15 mouse cellular contexts compared by ENCODE assay signal in genomic region chr17:33513874-33514273, GRCm38 (mm10). TPM values are rescaled to one million over a fixed set of nuclear protein-coding genes. Genes with fewer than 3 reads are reported as not detected.
DNase-seq lines count a peak whose midpoint lies in the region; ATAC-seq and TF ChIP-seq lines count a peak whose summit lies in the region.
"Had no signal": no experiment of that assay in that cellular context is flagged by ENCODE, and none has a peak within 500 bp of the region (broad histone marks: within the 10 kb centered on the region; RNA-seq: fewer than 3 reads in every experiment).

No protein-coding gene starts in this region.

- H3K4me2 ChIP-seq in heart, postnatal 0 days (ENCODE audit: low read depth, low read length), result no peak overlapping the region
- H3K4me2 ChIP-seq in heart, embryonic 12.5 days, result no peak overlapping the region
- no peak overlapping the region for H3K4me2 ChIP-seq in midbrain, postnatal 0 days (ENCODE audit: low read depth, low read length, poor library complexity, severe bottlenecking)
- no peak overlapping the region for H3K4me2 ChIP-seq in midbrain, embryonic 14.5 days (ENCODE audit: low read length)
- H3K4me2 ChIP-seq: embryonic facial prominence, embryonic 12.5 days; forebrain, embryonic 15.5 days; midbrain, embryonic 13.5 days had no signal

- TF ChIP-seq CTCF in heart, postnatal 0 days (IDR thresholded peaks at IDR 0.05; ENCODE audit: low read depth), result peak; percentile 22; the same call in 1 of the 2 replicates
- TF ChIP-seq CTCF in midbrain, postnatal 0 days (IDR thresholded peaks at IDR 0.05), result peak; percentile 26; the same call in 1 of the 2 replicates

- H3K27ac ChIP-seq in heart, postnatal 0 days (ENCODE audit: low read depth), result no peak overlapping the region
- H3K27ac ChIP-seq in heart, embryonic 12.5 days (ENCODE audit: poor library complexity, severe bottlenecking), result no peak overlapping the region
- H3K27ac ChIP-seq in midbrain, postnatal 0 days (ENCODE audit: low read depth, low read length), result no peak overlapping the region
- no peak overlapping the region for H3K27ac ChIP-seq in midbrain, embryonic 14.5 days (replicated peaks; ENCODE audit: low read depth, low read length)
- H3K27ac ChIP-seq: embryonic facial prominence, embryonic 12.5 days; forebrain, embryonic 15.5 days; midbrain, embryonic 13.5 days had no signal

- intact Hi-C loops in gastrocnemius, postnatal 14 days (cut with DNase I; ENCODE audit: low total_unique reads), result no loop called here

- H3K4me1 ChIP-seq in heart, postnatal 0 days (ENCODE audit: control insufficient read depth, insufficient read depth), result no peaks in the 10 kb centered on the region
- H3K4me1 ChIP-seq in heart, embryonic 12.5 days (replicated peaks), result peaks cover 10% of the 10 kb centered on the region; the same call in 1 of the 2 replicates
- no peaks in the 10 kb centered on the region for H3K4me1 ChIP-seq in midbrain, postnatal 0 days (ENCODE audit: insufficient read depth, low read length)
- H3K4me1 ChIP-seq in midbrain, embryonic 14.5 days (ENCODE audit: control insufficient read depth, insufficient read depth, low read length), result no peaks in the 10 kb centered on the region
- H3K4me1 ChIP-seq: embryonic facial prominence, embryonic 12.5 days; forebrain, embryonic 15.5 days; midbrain, embryonic 13.5 days had no signal

- WGBS in heart, postnatal 0 days, result 64% methylated on average over 5 of the region's 5 CpGs
- WGBS in heart, embryonic 12.5 days, result 66% methylated on average over 5 of the region's 5 CpGs
- WGBS in midbrain, postnatal 0 days, result 94% methylated on average over 5 of the region's 5 CpGs
- WGBS in midbrain, embryonic 14.5 days, result 92% methylated on average over 5 of the region's 5 CpGs

- no peak for DNase-seq in heart, postnatal 0 days (ENCODE audit: low spot score)
- DNase-seq in midbrain, postnatal 0 days (ENCODE audit: low spot score), result no peak
- DNase-seq in midbrain, embryonic 14.5 days, result no peak
- peak; percentile 82 for DNase-seq in ZHBTc4 (ENCODE audit: low read depth, low spot score)
- peak; percentile 39 for DNase-seq in splenic B cell, adult 2 months (ENCODE audit: low read depth, low spot score)
- no peak for DNase-seq in gastrocnemius, postnatal 14 days
- DNase-seq in urinary bladder, postnatal 25 days (ENCODE audit: low spot score), result no peak
- DNase-seq: adrenal gland, postnatal 25 days; cerebellum, adult 18-20 months; heart, adult 11 months; right cerebral cortex, postnatal 4 days had no signal

- no peak overlapping the region for H3K9ac ChIP-seq in heart, postnatal 0 days (replicated peaks; ENCODE audit: low read depth, low read length)
- H3K9ac ChIP-seq in heart, embryonic 12.5 days, result no peak overlapping the region
- H3K9ac ChIP-seq in midbrain, postnatal 0 days (replicated peaks; ENCODE audit: low read length, poor library complexity, severe bottlenecking), result no peak overlapping the region
- no peak overlapping the region for H3K9ac ChIP-seq in midbrain, embryonic 14.5 days (replicated peaks; ENCODE audit: low read length)
- H3K9ac ChIP-seq: embryonic facial prominence, embryonic 12.5 days; forebrain, embryonic 15.5 days; midbrain, embryonic 13.5 days had no signal

- no peaks in the 10 kb centered on the region for H3K9me3 ChIP-seq in heart, postnatal 0 days (replicated peaks; ENCODE audit: control insufficient read depth, low read length)
- no peaks in the 10 kb centered on the region for H3K9me3 ChIP-seq in heart, embryonic 12.5 days (replicated peaks)
- no peaks in the 10 kb centered on the region for H3K9me3 ChIP-seq in midbrain, postnatal 0 days (ENCODE audit: low read length)
- no peaks in the 10 kb centered on the region for H3K9me3 ChIP-seq in midbrain, embryonic 14.5 days (ENCODE audit: control insufficient read depth, low read length)
- H3K9me3 ChIP-seq: forebrain, embryonic 15.5 days; midbrain, embryonic 13.5 days had no signal

- no peak for TF ChIP-seq EP300 in heart, postnatal 0 days (IDR thresholded peaks at IDR 0.05; ENCODE audit: low read depth)

- no peaks in the 10 kb centered on the region for H3K27me3 ChIP-seq in heart, postnatal 0 days (ENCODE audit: control insufficient read depth, insufficient read depth, low read length)
- H3K27me3 ChIP-seq in heart, embryonic 12.5 days (replicated peaks), result no peaks in the 10 kb centered on the region
- H3K27me3 ChIP-seq in midbrain, postnatal 0 days (ENCODE audit: insufficient read depth, low read length), result no peaks in the 10 kb centered on the region
- no peaks in the 10 kb centered on the region for H3K27me3 ChIP-seq in midbrain, embryonic 14.5 days (ENCODE audit: control insufficient read depth, insufficient read depth, low read length)
- no peaks in the 10 kb centered on the region for H3K27me3 ChIP-seq in splenic B cell, adult 2 months (ENCODE audit: control insufficient read depth, insufficient read depth, low read length, poor library complexity, severe bottlenecking)
- H3K27me3 ChIP-seq: embryonic facial prominence, embryonic 12.5 days; forebrain, embryonic 15.5 days; midbrain, embryonic 13.5 days had no signal

- no peak for ATAC-seq in heart, postnatal 0 days (ENCODE audit: insufficient read depth, low read depth)
- no peak for ATAC-seq in heart, embryonic 12.5 days (ENCODE audit: insufficient number of reproducible peaks, low FRiP score)
- ATAC-seq in midbrain, postnatal 0 days (ENCODE audit: low FRiP score), result no peak
- ATAC-seq in midbrain, embryonic 14.5 days (ENCODE audit: low FRiP score, low TSS enrichment), result no peak
- ATAC-seq: forebrain, embryonic 15.5 days; midbrain, embryonic 13.5 days had no signal

- H3K4me3 ChIP-seq in heart, postnatal 0 days (ENCODE audit: low read depth, low read length), result no peak overlapping the region
- H3K4me3 ChIP-seq in heart, embryonic 12.5 days, result no peak overlapping the region
- no peak overlapping the region for H3K4me3 ChIP-seq in midbrain, postnatal 0 days (ENCODE audit: low read depth, low read length)
- no peak overlapping the region for H3K4me3 ChIP-seq in midbrain, embryonic 14.5 days (replicated peaks; ENCODE audit: low read depth, low read length)
- H3K4me3 ChIP-seq: embryonic facial prominence, embryonic 12.5 days; forebrain, embryonic 15.5 days; midbrain, embryonic 13.5 days had no signal

- no peaks in the 10 kb centered on the region for H3K36me3 ChIP-seq in heart, postnatal 0 days (replicated peaks; ENCODE audit: control insufficient read depth, insufficient read depth, low read length)
- H3K36me3 ChIP-seq in heart, embryonic 12.5 days, result no peaks in the 10 kb centered on the region
- no peaks in the 10 kb centered on the region for H3K36me3 ChIP-seq in midbrain, postnatal 0 days (ENCODE audit: insufficient read depth, low read length)
- no peaks in the 10 kb centered on the region for H3K36me3 ChIP-seq in midbrain, embryonic 14.5 days (ENCODE audit: control insufficient read depth, insufficient read depth, low read length)
- no peaks in the 10 kb centered on the region for H3K36me3 ChIP-seq in splenic B cell, adult 2 months (ENCODE audit: control insufficient read depth, insufficient read depth, low read length, poor library complexity, severe bottlenecking)
- H3K36me3 ChIP-seq: embryonic facial prominence, embryonic 12.5 days; forebrain, embryonic 15.5 days; midbrain, embryonic 13.5 days had no signal

RNA-seq across cellular contexts. Expression of gene Adamts10, which starts 10.1 kb away (rescaled TPM):
- total RNA-seq in heart, postnatal 0 days (2014; rRNA removed; ENCODE audit: low replicate concordance), result 17.0 and 34.7 TPM in 2 replicates
- polyA plus RNA-seq in heart, postnatal 0 days (2015; fragmentation: Nextera tagmentation; extraction: Ambion mirVana), result 13.6 and 14.8 TPM in 2 replicates
- 44.1 and 49.0 TPM in 2 replicates for polyA plus RNA-seq in heart, embryonic 12.5 days (2016; fragmentation: Nextera tagmentation; extraction: Ambion mirVana)
- total RNA-seq in midbrain, postnatal 0 days (2014; rRNA removed), result 56.3 and 78.3 TPM in 2 replicates
- polyA plus RNA-seq in midbrain, postnatal 0 days (2015; fragmentation: Nextera tagmentation; extraction: Ambion mirVana), result 36.9 and 39.1 TPM in 2 replicates
- 39.3 and 41.7 TPM in 2 replicates for polyA plus RNA-seq in midbrain, embryonic 14.5 days (2014; fragmentation: Nextera tagmentation; extraction: Ambion mirVana)
- 10 to 100 TPM; 17.3 to 19.1 TPM for total RNA-seq in gastrocnemius, postnatal 14 days (2021)

RNA-seq across cellular contexts. Expression of gene Myo1f, which starts 41.6 kb away (rescaled TPM):
- 2.6 and 3.0 TPM in 2 replicates for total RNA-seq in heart, postnatal 0 days (2014; rRNA removed; ENCODE audit: low replicate concordance)
- 1.1 and 1.6 TPM in 2 replicates for polyA plus RNA-seq in heart, postnatal 0 days (2015; fragmentation: Nextera tagmentation; extraction: Ambion mirVana)
- polyA plus RNA-seq in heart, embryonic 12.5 days (2016; fragmentation: Nextera tagmentation; extraction: Ambion mirVana), result 1.6 and 1.9 TPM in 2 replicates
- 1.3 TPM in 2 replicates for total RNA-seq in midbrain, postnatal 0 days (2014; rRNA removed)
- polyA plus RNA-seq in midbrain, postnatal 0 days (2015; fragmentation: Nextera tagmentation; extraction: Ambion mirVana), result 1.2 TPM in 2 replicates
- polyA plus RNA-seq in midbrain, embryonic 14.5 days (2014; fragmentation: Nextera tagmentation; extraction: Ambion mirVana), result 0.72 and 1.8 TPM in 2 replicates
- 1 to 10 TPM in 1 of 2 experiments, under 1 TPM in 1; 0.93 to 1.4 TPM for total RNA-seq in gastrocnemius, postnatal 14 days (2021)

Comparison
In these comparisons a context has a peak if more than half of its experiments do, and no peak if none do; other contexts are left out.
1. DNase-seq: peak in ZHBTc4 (single experiment) and splenic B cell, adult 2 months (single experiment); none in heart, postnatal 0 days (single experiment), midbrain, postnatal 0 days (single experiment), midbrain, embryonic 14.5 days (single experiment), gastrocnemius, postnatal 14 days (single experiment) and urinary bladder, postnatal 25 days (single experiment).